ENCODE assay signal across 50 mouse cellular contexts in the genomic region with DNA sequence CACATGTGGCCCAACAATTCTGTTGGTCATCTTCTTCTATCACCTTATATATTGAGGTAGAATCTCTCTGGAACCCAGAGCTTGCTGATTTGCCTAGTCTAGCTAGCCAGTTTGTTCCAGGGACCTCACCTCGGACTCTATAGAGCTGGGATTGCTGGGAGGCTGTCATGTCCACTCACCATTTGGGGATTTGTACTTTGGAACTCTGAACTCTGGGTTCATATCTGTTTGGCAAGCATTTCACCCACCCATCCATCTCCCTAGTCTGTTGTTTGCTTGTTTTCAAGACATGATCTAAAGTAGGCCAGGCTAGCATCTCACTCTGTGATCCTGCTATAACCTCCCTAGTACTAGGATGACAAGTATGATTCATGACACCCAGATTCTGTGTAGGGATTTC. TPM values are rescaled to one million over a fixed set of nuclear protein-coding genes. Genes with fewer than 3 reads are reported as not detected.
"Had no signal": no experiment of that assay in that cellular context is flagged by ENCODE, and none has a peak within 500 bp of the region (broad histone marks: within the 10 kb centered on the region; RNA-seq: fewer than 3 reads in every experiment).

No protein-coding gene starts in this region.

- H3K9me3 ChIP-seq: heart, embryonic 12.5 days; heart, embryonic 13.5 days; heart, embryonic 15.5 days; hindbrain, embryonic 10.5 days; hindbrain, embryonic 12.5 days; hindbrain, embryonic 13.5 days; hindbrain, embryonic 15.5 days; intestine, embryonic 15.5 days; kidney, embryonic 15.5 days had no signal

- ATAC-seq: hindbrain, embryonic 16.5 days; hindbrain, postnatal 0 days; inflammation-experienced regulatory T-cells, adult 6 months; intestine, embryonic 15.5 days; intestine, embryonic 16.5 days; intestine, postnatal 0 days had no signal

- H3K27ac ChIP-seq: heart, embryonic 13.5 days; heart, embryonic 15.5 days; hindbrain, embryonic 10.5 days; hindbrain, embryonic 12.5 days; hindbrain, embryonic 13.5 days; hindbrain, embryonic 14.5 days; hindbrain, embryonic 15.5 days; hindbrain, postnatal 0 days; intestine, embryonic 15.5 days; kidney, embryonic 15.5 days; kidney, postnatal 0 days; layer of hippocampus, adult 2 months had no signal

- H3K4me3 ChIP-seq: heart, embryonic 12.5 days; heart, embryonic 13.5 days; heart, embryonic 15.5 days; hindbrain, embryonic 10.5 days; hindbrain, embryonic 12.5 days; hindbrain, embryonic 13.5 days; hindbrain, embryonic 15.5 days; intestine, embryonic 15.5 days; kidney, embryonic 15.5 days; layer of hippocampus, adult 2 months had no signal

- H3K36me3 ChIP-seq: heart, embryonic 12.5 days; heart, embryonic 13.5 days; heart, embryonic 15.5 days; hindbrain, embryonic 10.5 days; hindbrain, embryonic 12.5 days; hindbrain, embryonic 13.5 days; hindbrain, embryonic 15.5 days; intestine, embryonic 15.5 days; kidney, embryonic 15.5 days had no signal

- DNase-seq: heart, adult 18-20 months; heart, postnatal 10 days; heart, postnatal 14 days; heart, postnatal 36 days; heart, postnatal 4 days; kidney, adult 11 months; kidney, adult 18-20 months; kidney, adult 2 months; kidney, adult 8-10 months; kidney, adult 9 months; kidney, postnatal 10 days; kidney, postnatal 14 days; kidney, postnatal 25 days; kidney, postnatal 36 days; kidney, postnatal 4 days; layer of hippocampus, adult 9-11 months; layer of hippocampus, postnatal 36 days had no signal

- H3K27me3 ChIP-seq: heart, embryonic 12.5 days; heart, embryonic 13.5 days; heart, embryonic 15.5 days; hindbrain, embryonic 12.5 days; hindbrain, embryonic 13.5 days; hindbrain, embryonic 15.5 days; intestine, embryonic 15.5 days; kidney, embryonic 15.5 days had no signal

- H3K4me1 ChIP-seq: heart, embryonic 12.5 days; heart, embryonic 13.5 days; heart, embryonic 15.5 days; hindbrain, embryonic 10.5 days; hindbrain, embryonic 12.5 days; hindbrain, embryonic 13.5 days; hindbrain, embryonic 15.5 days; intestine, embryonic 15.5 days; kidney, embryonic 15.5 days had no signal

- H3K9ac ChIP-seq: heart, embryonic 12.5 days; heart, embryonic 13.5 days; heart, embryonic 15.5 days; hindbrain, embryonic 12.5 days; hindbrain, embryonic 13.5 days; hindbrain, embryonic 14.5 days; hindbrain, embryonic 15.5 days; intestine, embryonic 15.5 days; kidney, embryonic 15.5 days had no signal

- H3K4me2 ChIP-seq: heart, embryonic 11.5 days; heart, embryonic 12.5 days; heart, embryonic 13.5 days; heart, embryonic 15.5 days; hindbrain, embryonic 12.5 days; hindbrain, embryonic 13.5 days; hindbrain, embryonic 14.5 days; hindbrain, embryonic 15.5 days; intestine, embryonic 15.5 days; kidney, embryonic 15.5 days had no signal

RNA-seq across cellular contexts. Expression of gene Sftpd, which starts 10.1 kb away (rescaled TPM):
- total RNA-seq: heart, adult 8-10 months; heart, postnatal 10 days; heart, postnatal 25 days; heart, postnatal 36 days; heart, postnatal 4 days; hematopoietic stem cell, adult 5-6 weeks; hindbrain, postnatal 0 days; layer of hippocampus, adult 18-20 months; layer of hippocampus, adult 2 months; layer of hippocampus, adult 8-10 months; layer of hippocampus, postnatal 10 days; layer of hippocampus, postnatal 14 days; layer of hippocampus, postnatal 25 days; layer of hippocampus, postnatal 36 days had no signal
- polyA plus RNA-seq: heart, embryonic 11.5 days; heart, embryonic 12.5 days; heart, embryonic 13.5 days; heart, embryonic 14.5 days; heart, embryonic 15.5 days; hindbrain, embryonic 10.5 days; hindbrain, embryonic 11.5 days; hindbrain, embryonic 12.5 days; hindbrain, embryonic 13.5 days; hindbrain, embryonic 14.5 days; hindbrain, embryonic 15.5 days; hindbrain, embryonic 16.5 days; hindbrain, postnatal 0 days; inflammation-experienced regulatory T-cells, adult 6 months; intestine, embryonic 14.5 days; intestine, embryonic 15.5 days; kidney, adult 2 months; kidney, embryonic 14.5 days; kidney, embryonic 15.5 days; large intestine, adult 2 months had no signal

RNA-seq across cellular contexts. Expression of gene Mbl1, which starts 23.5 kb away (rescaled TPM):
- total RNA-seq: heart, adult 18-20 months; heart, adult 8-10 months; heart, postnatal 10 days; heart, postnatal 14 days; heart, postnatal 25 days; heart, postnatal 36 days; heart, postnatal 4 days; hematopoietic stem cell, adult 5-6 weeks; hindbrain, postnatal 0 days; layer of hippocampus, adult 18-20 months; layer of hippocampus, adult 2 months; layer of hippocampus, adult 8-10 months; layer of hippocampus, postnatal 10 days; layer of hippocampus, postnatal 14 days; layer of hippocampus, postnatal 25 days; layer of hippocampus, postnatal 36 days had no signal
- polyA plus RNA-seq: heart, embryonic 11.5 days; heart, embryonic 13.5 days; heart, embryonic 14.5 days; heart, embryonic 15.5 days; heart, embryonic 16.5 days; heart, postnatal 0 days; hindbrain, embryonic 10.5 days; hindbrain, embryonic 11.5 days; hindbrain, embryonic 12.5 days; hindbrain, embryonic 13.5 days; hindbrain, embryonic 14.5 days; hindbrain, embryonic 15.5 days; hindbrain, embryonic 16.5 days; hindbrain, postnatal 0 days; inflammation-experienced regulatory T-cells, adult 6 months; intestine, embryonic 14.5 days; intestine, postnatal 0 days; kidney, embryonic 14.5 days; kidney, postnatal 0 days; large intestine, adult 2 months had no signal

RNA-seq across cellular contexts. Expression of gene Sftpa1, which starts 43.2 kb away (rescaled TPM):
- total RNA-seq: heart, postnatal 36 days; heart, postnatal 4 days; hematopoietic stem cell, adult 5-6 weeks; hindbrain, postnatal 0 days; layer of hippocampus, adult 18-20 months; layer of hippocampus, adult 2 months; layer of hippocampus, adult 8-10 months; layer of hippocampus, postnatal 10 days; layer of hippocampus, postnatal 14 days; layer of hippocampus, postnatal 25 days; layer of hippocampus, postnatal 36 days had no signal
- polyA plus RNA-seq: hindbrain, embryonic 10.5 days; hindbrain, embryonic 11.5 days; hindbrain, embryonic 12.5 days; hindbrain, embryonic 13.5 days; hindbrain, embryonic 14.5 days; hindbrain, embryonic 15.5 days; hindbrain, embryonic 16.5 days; hindbrain, postnatal 0 days; inflammation-experienced regulatory T-cells, adult 6 months; intestine, embryonic 14.5 days; intestine, embryonic 16.5 days; kidney, adult 2 months; kidney, embryonic 14.5 days; kidney, embryonic 15.5 days; large intestine, adult 2 months had no signal
